Mouse (Mus musculus) G1E (cell line): ENCODE measurements around the gene Mien1.

ENCODE experiments used
- CTCF ChIP-seq: IDR thresholded peaks from 2 replicates; pipeline ENCODE4 v1.5.1; 2012; ENCODE audit warnings: low read depth, low read length, inconsistent platforms, mixed read lengths
- GATA1 ChIP-seq: IDR thresholded peaks from 2 replicates; pipeline ENCODE4 v1.6.1; 2012; ENCODE audit warnings: borderline replicate concordance, low read length, inconsistent platforms, mixed read lengths
- GATA2 ChIP-seq: IDR thresholded peaks from 2 replicates; pipeline ENCODE4 v1.6.1; 2012; ENCODE audit warnings: low read depth, low read length, inconsistent platforms, borderline replicate concordance

DNA sequence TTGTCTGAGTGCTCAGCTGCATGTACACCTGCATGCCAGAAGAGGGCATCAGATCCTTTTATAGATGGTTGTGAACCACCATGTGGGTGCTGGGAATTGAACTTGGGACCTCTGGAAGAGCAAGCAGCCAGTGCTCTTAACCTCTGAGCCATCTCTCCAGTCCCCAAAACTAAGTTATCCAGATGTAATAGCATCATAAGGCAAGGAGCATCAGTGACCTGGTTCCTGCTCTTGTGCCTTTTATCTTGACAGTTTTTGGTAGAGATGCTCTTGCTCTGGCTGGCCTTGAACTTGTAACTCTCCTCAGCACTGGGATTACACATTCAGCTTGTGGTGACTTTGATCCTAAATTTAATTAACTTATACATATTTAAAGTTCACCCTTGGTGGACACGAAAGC is 4.9 kb upstream of the Mien1 start:
- no peak for TF ChIP-seq CTCF
- TF ChIP-seq GATA2 = no peak
- no peak for TF ChIP-seq GATA1
